Mouse (Mus musculus) heart, adult 10 weeks (tissue): Measurements from ENCODE around the gene Dhx32. TPM values are rescaled to one million over a fixed set of nuclear protein-coding genes. Genes with fewer than 3 reads are reported as not detected.

ENCODE experiments used
- polyA plus RNA-seq: library from polyadenylated mRNA; stranded (reverse); fragments of 350-450 nt; fragmentation: Illumina TruSeq; extraction: RNeasy Lipid Tissue Mini Kit (QIAGEN cat#74804); gene quantifications from one replicate; pipeline ENCODE4 v1.2.3, GENCODE M21; 2014; ENCODE audit warnings: low read depth, low replicate concordance

Dhx32 gene
- polyA plus RNA-seq: 45.7 TPM

GRCm38 (mm10) chr7:133782717-133783435, at the start of gene Dhx32:
TSS of gene Dhx32 (minus strand) at chr7:133782726.

GRCm38 (mm10) chr7:133776626-133776996, 5.9 kb downstream of the Dhx32 start, which contains the start of gene Fank1:
TSS of gene Fank1 (plus strand) at chr7:133776861.

GRCm38 (mm10) chr7:133679961-133680360, 102.6 kb downstream of the Dhx32 start, which contains the start of gene Mmp21:
TSS of gene Mmp21 (minus strand) at chr7:133680061.

Other genes with a start within 250 kb of the Dhx32 start
- gene Tex36, start 180.6 kb downstream of the Dhx32 start, polyA plus RNA-seq: not detected
- 14.8 TPM for gene Edrf1, start 145.2 kb downstream of the Dhx32 start, polyA plus RNA-seq
- not detected for gene Mmp21, start 102.7 kb downstream of the Dhx32 start, polyA plus RNA-seq
- gene Bccip, start 73.4 kb downstream of the Dhx32 start, polyA plus RNA-seq: 88.4 TPM
- 35.8 TPM for gene Uros, start 72.7 kb downstream of the Dhx32 start, polyA plus RNA-seq
- gene Fank1, start 5.9 kb downstream of the Dhx32 start, polyA plus RNA-seq: not detected